26 mouse cellular contexts compared by ENCODE assay signal in the genomic region with DNA sequence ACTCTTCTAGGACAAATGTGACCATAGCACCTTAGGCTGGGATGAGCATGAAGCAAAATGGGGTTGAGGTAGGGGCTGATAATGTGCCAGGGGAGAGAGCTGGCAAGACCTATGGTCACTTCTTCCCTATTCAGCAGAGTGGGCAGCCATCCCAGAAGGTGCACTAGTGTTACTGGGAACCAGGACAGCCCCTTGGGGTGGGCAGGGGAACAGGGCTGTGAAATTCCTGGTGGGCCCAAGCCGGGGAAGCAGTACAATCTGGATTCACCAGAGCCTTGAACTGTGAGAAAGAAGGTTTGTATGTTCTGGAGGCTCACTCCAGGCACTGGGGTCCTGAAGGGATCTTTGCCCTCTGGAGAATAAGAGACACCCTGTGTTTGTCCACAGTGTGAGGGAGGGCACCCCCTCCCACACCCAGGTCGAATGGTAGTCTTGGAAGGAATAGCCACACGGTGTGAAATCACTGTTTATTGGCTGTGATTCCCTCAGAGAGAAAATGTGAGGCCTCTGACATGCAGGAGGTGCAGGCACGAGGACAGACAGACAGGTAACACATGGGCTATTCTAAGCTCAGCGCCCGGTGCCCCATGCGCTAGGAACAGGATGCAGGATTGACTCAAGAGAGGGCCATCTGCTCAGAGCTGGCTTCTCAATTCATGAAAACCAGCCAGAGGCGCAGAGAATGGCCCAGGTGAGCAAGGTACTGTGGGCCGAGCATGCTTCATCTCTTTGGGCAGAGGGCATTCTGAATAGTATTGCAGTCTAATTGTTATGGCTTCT. TPM values are rescaled to one million over a fixed set of nuclear protein-coding genes. Genes with fewer than 3 reads are reported as not detected.
DNase-seq lines count a peak whose midpoint lies in the region; TF ChIP-seq lines count a peak whose summit lies in the region.
"Had no signal": no experiment of that assay in that cellular context is flagged by ENCODE, and none has a peak within 500 bp of the region (broad histone marks: within the 10 kb centered on the region; RNA-seq: fewer than 3 reads in every experiment).

No protein-coding gene starts in this region.

- no peak for TF ChIP-seq POLR2A in cerebellum, adult 2 months (IDR thresholded peaks at IDR 0.05; ENCODE audit: borderline replicate concordance, insufficient read depth, low read length)

- no peaks in the 10 kb centered on the region for H3K27me3 ChIP-seq in E14TG2a.4 (ENCODE audit: insufficient read depth, low read length)
- no peaks in the 10 kb centered on the region for H3K27me3 ChIP-seq in cerebellum, adult 2 months (ENCODE audit: control insufficient read depth, insufficient read depth, low read length)
- H3K27me3 ChIP-seq: embryonic facial prominence, embryonic 12.5 days; heart, embryonic 15.5 days; kidney, embryonic 15.5 days; midbrain, embryonic 13.5 days; stomach, embryonic 15.5 days had no signal

- peaks cover 71% of the 10 kb centered on the region for H3K4me1 ChIP-seq in E14TG2a.4 (replicated peaks; ENCODE audit: low read depth, low read length)
- peaks cover 42% of the 10 kb centered on the region for H3K4me1 ChIP-seq in cerebellum, adult 2 months (ENCODE audit: control insufficient read depth, insufficient read depth, low read length)
- H3K4me1 ChIP-seq: heart, embryonic 15.5 days; kidney, embryonic 15.5 days; midbrain, embryonic 13.5 days; stomach, embryonic 15.5 days had no signal

- peak overlapping the region; percentile 5; the same call in 1 of the 2 replicates for H3K4me3 ChIP-seq in E14TG2a.4 (replicated peaks; ENCODE audit: low read length)
- H3K4me3 ChIP-seq in cerebellum, adult 2 months (replicated peaks; ENCODE audit: insufficient read depth, low read depth, low read length): no peak overlapping the region
- H3K4me3 ChIP-seq: embryonic facial prominence, embryonic 12.5 days; gastrocnemius, adult 2 months; heart, adult 2 months; heart, embryonic 15.5 days; kidney, embryonic 15.5 days; liver, embryonic 12.5 days; midbrain, embryonic 13.5 days; stomach, embryonic 15.5 days had no signal

- H3K9me3 ChIP-seq in E14TG2a.4 (ENCODE audit: low read length): peaks cover 6% of the 10 kb centered on the region; the same call in 1 of the 2 replicates
- H3K9me3 ChIP-seq: embryonic facial prominence, embryonic 12.5 days; heart, embryonic 15.5 days; kidney, embryonic 15.5 days; liver, embryonic 12.5 days; midbrain, embryonic 13.5 days; stomach, embryonic 15.5 days had no signal

- H3K36me3 ChIP-seq in E14TG2a.4 (ENCODE audit: insufficient read depth, low read length): no peaks in the 10 kb centered on the region
- H3K36me3 ChIP-seq: embryonic facial prominence, embryonic 12.5 days; heart, embryonic 15.5 days; kidney, embryonic 15.5 days; liver, embryonic 12.5 days; stomach, embryonic 15.5 days had no signal

- 11% methylated on average over 9 of the region's 9 CpGs for WGBS in cerebellum, adult 2 months

- peak; percentile 16 for DNase-seq in ES-CJ7 (ENCODE audit: low read depth, low spot score)
- peak; percentile 75 to 86 for DNase-seq in cerebellum, adult 2 months
- peak; percentile 64 to 75 for DNase-seq in cerebellum, postnatal 14 days
- no peak for DNase-seq in right cerebral cortex, postnatal 36 days (ENCODE audit: low spot score in 2 of 2)
- no peak for DNase-seq in lung, postnatal 36 days
- DNase-seq in kidney, postnatal 36 days: no peak
- DNase-seq: adrenal gland, postnatal 14 days; embryo, embryonic 11 days; gastrocnemius, adult 2 months; gastrocnemius, postnatal 36 days; heart, adult 2 months; kidney, adult 18-20 months; kidney, postnatal 4 days; layer of hippocampus, postnatal 36 days; left cerebral cortex, postnatal 4 days; liver, postnatal 0 days; thymus, postnatal 14 days had no signal

- peak overlapping the region; percentile 83 for H3K27ac ChIP-seq in cerebellum, adult 2 months (ENCODE audit: insufficient read depth, low read length)
- H3K27ac ChIP-seq: embryonic facial prominence, embryonic 12.5 days; gastrocnemius, adult 2 months; heart, adult 2 months; heart, embryonic 15.5 days; kidney, embryonic 15.5 days; liver, embryonic 12.5 days; macrophage; midbrain, embryonic 13.5 days; stomach, embryonic 15.5 days had no signal

- TF ChIP-seq CTCF in E14TG2a.4 (conservative IDR thresholded peaks at IDR 0.05; ENCODE audit: low read length): no peak
- TF ChIP-seq CTCF in cerebellum, adult 2 months (IDR thresholded peaks at IDR 0.05; ENCODE audit: borderline replicate concordance, insufficient read depth, low read depth, low read length): no peak

RNA-seq across cellular contexts. Expression of a gene that starts 31.5 kb away (rescaled TPM):
- 459 and 564 TPM in 2 replicates for polyA plus RNA-seq in cerebellum, adult 2 months (2012; rRNA removed)
- polyA plus RNA-seq: liver, postnatal 0 days; macrophage; Patski had no signal

RNA-seq across cellular contexts. Expression of a gene that starts 57.3 kb away (rescaled TPM):
- polyA plus RNA-seq in cerebellum, adult 2 months (2012; rRNA removed): 14.7 and 14.9 TPM in 2 replicates

Comparison
In these comparisons a context has a peak if more than half of its experiments do, and no peak if none do; other contexts are left out.
1. DNase-seq: peak in ES-CJ7 (single experiment), cerebellum, adult 2 months (2 of 2) and cerebellum, postnatal 14 days (2 of 2); none in right cerebral cortex, postnatal 36 days (0 of 2), lung, postnatal 36 days (single experiment) and kidney, postnatal 36 days (0 of 2).